Mouse (Mus musculus): ENCODE data around the gene Acacb.
A peak's percentile ranks its signal among the peaks of the same experiment; 100 is the strongest.

DNA sequence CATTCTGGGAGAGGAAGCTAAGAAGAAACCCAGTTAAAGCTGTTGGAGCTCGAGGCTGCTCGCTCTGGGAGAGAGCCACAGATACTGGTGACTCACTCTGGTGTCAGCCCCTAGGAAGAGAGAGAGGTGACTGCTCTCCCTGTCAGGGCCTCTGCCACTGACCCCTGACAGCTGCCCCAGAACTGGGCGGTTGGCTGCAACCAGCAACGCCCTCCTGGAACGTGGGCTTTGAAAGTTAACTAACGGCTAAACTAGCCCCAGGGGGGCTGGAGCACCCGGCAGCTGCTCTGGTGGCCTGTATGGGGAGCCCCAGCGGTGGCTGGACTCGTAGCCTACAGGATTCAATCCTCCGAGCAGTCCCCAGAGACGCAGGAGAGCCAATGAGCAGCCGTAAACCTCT lies 123.6 kb downstream of the Acacb start:
- TF ChIP-seq MAX (IDR thresholded peaks at IDR 0.05; ENCODE audit: low read depth): no peak
- peak; percentile 24 for TF ChIP-seq TCF12 (IDR thresholded peaks at IDR 0.05; ENCODE audit: insufficient read depth, poor library complexity, severe bottlenecking)
- no peak for TF ChIP-seq POLR2A (IDR thresholded peaks at IDR 0.05; ENCODE audit: insufficient read length, low read depth)
- TF ChIP-seq MYOG (IDR thresholded peaks at IDR 0.05; ENCODE audit: control insufficient read depth in 1 of 3, insufficient read depth in 1 of 3, insufficient read length in 2 of 3, low read depth in 2 of 3): peak; percentile 1 to 94 (median 88)
- no peak for TF ChIP-seq CEBPB (IDR thresholded peaks at IDR 0.05; ENCODE audit: insufficient read depth, poor library complexity, severe bottlenecking)
- no peak for TF ChIP-seq USF1 (IDR thresholded peaks at IDR 0.05; ENCODE audit: low read depth)
- TF ChIP-seq POLR2AphosphoS2 (IDR thresholded peaks at IDR 0.05; ENCODE audit: insufficient read length, low read depth): no peak
- TF ChIP-seq E2F4 (IDR thresholded peaks at IDR 0.05; ENCODE audit: insufficient read depth): no peak
- TF ChIP-seq TCF3 (IDR thresholded peaks at IDR 0.05; ENCODE audit: insufficient read length, low read depth): no peak
- no peak for TF ChIP-seq REST (IDR thresholded peaks at IDR 0.05; ENCODE audit: insufficient read depth, insufficient read length)
- TF ChIP-seq MYOD1 (IDR thresholded peaks at IDR 0.05; ENCODE audit: control insufficient read depth in 1 of 3, insufficient read length in 2 of 3, low read depth in 2 of 3): peak in 2 of 3 experiments; percentile 69 to 87
- no peak for TF ChIP-seq SRF (IDR thresholded peaks at IDR 0.05; ENCODE audit: control insufficient read depth, insufficient read length, low read depth)
